Mouse (Mus musculus): ENCODE results near the gene Sprtn. TPM values are rescaled to one million over a fixed set of nuclear protein-coding genes. Genes with fewer than 3 reads are reported as not detected.

Gene Sprtn
- polyA plus RNA-seq, 1 experiment from 2014 or later = 9.0 TPM

DNA sequence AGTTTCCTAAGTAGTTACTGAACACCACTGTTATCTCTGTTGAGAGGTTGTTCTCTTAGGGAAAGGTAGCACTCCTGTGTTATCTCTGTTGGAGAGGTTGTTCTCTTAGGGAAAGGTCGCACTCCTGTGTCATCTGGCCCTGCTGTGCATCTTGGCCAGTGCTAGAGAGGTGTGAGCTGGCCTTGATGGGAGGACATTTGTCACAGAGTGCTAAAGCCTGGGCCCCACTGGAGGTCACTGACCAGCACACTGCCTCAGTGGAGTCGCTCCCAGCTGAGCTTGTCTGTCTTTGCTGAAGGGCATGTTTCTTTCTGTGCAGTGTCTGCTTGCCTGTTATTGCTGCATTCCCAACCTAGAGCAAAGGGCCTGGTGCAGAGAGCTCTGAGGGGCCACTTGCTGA is 30.6 kb upstream of the Sprtn start:
- Histone ChIP-seq H3K4me1 (ENCODE audit: control insufficient read depth, insufficient read depth, low read length) (peaks cover 6% of the 10 kb centered on the region), H3K36me3 (ENCODE audit: control insufficient read depth, insufficient read depth, low read length) (no peaks in the 10 kb centered on the region), H3K27ac (ENCODE audit: low read length) (no peak overlapping the region), H3K9me3 (replicated peaks; ENCODE audit: control insufficient read depth, low read length, poor library complexity, severe bottlenecking) (no peaks in the 10 kb centered on the region), H3K4me3 (ENCODE audit: low read depth, low read length) (no peak overlapping the region), H3K4me2 (ENCODE audit: low read length) (no peak overlapping the region), H3K9ac (ENCODE audit: low read depth, low read length) (no peak overlapping the region), H3K27me3 (ENCODE audit: control insufficient read depth, insufficient read depth, low read depth, low read length) (no peaks in the 10 kb centered on the region)
- 96% methylated on average over 2 of the region's 2 CpGs for WGBS
- ATAC-seq = no peak

- Histone ChIP-seq H3K4me1 (ENCODE audit: control insufficient read depth, insufficient read depth, low read length) (no peaks in the 10 kb centered on the region), H3K4me2 (ENCODE audit: low read length) (no peak overlapping the region), H3K9me3 (replicated peaks; ENCODE audit: control insufficient read depth, low read length, poor library complexity, severe bottlenecking) (no peaks in the 10 kb centered on the region), H3K9ac (ENCODE audit: low read depth, low read length) (no peak overlapping the region), H3K4me3 (ENCODE audit: low read depth, low read length) (no peak overlapping the region), H3K27me3 (ENCODE audit: control insufficient read depth, insufficient read depth, low read depth, low read length) (no peaks in the 10 kb centered on the region), H3K27ac (ENCODE audit: low read length) (no peak overlapping the region), H3K36me3 (ENCODE audit: control insufficient read depth, insufficient read depth, low read length) (peaks cover 19% of the 10 kb centered on the region)
- 91% methylated on average over 6 of the region's 6 CpGs for WGBS
- ATAC-seq = no peak
Observed at GRCm38 (mm10) chr8:124869708-124870107, 28.0 kb upstream of the Sprtn start.

GRCm38 (mm10) chr8:124871474-124871873 is 26.2 kb upstream of the Sprtn start:
- no peak overlapping the region for H3K4me3 ChIP-seq (ENCODE audit: low read depth, low read length)
- H3K4me2 ChIP-seq (ENCODE audit: low read length) = no peak overlapping the region
- H3K27ac ChIP-seq (ENCODE audit: low read length) = no peak overlapping the region
- ATAC-seq = no peak
- no peak overlapping the region for H3K9ac ChIP-seq (ENCODE audit: low read depth, low read length)
- no peaks in the 10 kb centered on the region for H3K9me3 ChIP-seq (replicated peaks; ENCODE audit: control insufficient read depth, low read length, poor library complexity, severe bottlenecking)
- peaks cover 28% of the 10 kb centered on the region for H3K36me3 ChIP-seq (ENCODE audit: control insufficient read depth, insufficient read depth, low read length)
- 96% methylated on average over 7 of the region's 7 CpGs for WGBS
- H3K27me3 ChIP-seq (ENCODE audit: control insufficient read depth, insufficient read depth, low read depth, low read length) = no peaks in the 10 kb centered on the region
- no peaks in the 10 kb centered on the region for H3K4me1 ChIP-seq (ENCODE audit: control insufficient read depth, insufficient read depth, low read length)

DNA sequence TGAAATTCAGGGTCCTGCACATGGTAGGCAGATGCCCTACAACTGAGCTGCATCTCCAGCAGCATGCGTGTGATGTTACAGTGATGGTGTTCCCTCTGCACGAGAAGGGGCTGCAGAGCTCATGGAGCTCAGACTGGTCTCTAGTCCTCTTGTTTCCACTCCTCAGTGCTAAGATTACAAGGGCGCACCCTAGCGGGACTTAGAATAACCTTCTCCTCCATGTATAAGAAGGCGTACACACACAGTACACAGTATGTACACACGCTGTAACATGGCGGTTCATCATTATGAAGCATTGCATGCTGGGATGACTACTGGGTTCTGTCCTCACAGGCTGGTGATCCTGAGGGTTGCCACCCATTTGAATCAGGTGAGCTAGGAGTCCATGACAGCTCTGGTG is 25.6 kb upstream of the Sprtn start:
- Histone ChIP-seq H3K9me3 (replicated peaks; ENCODE audit: control insufficient read depth, low read length, poor library complexity, severe bottlenecking) (no peaks in the 10 kb centered on the region), H3K4me1 (ENCODE audit: control insufficient read depth, insufficient read depth, low read length) (no peaks in the 10 kb centered on the region), H3K4me3 (ENCODE audit: low read depth, low read length) (no peak overlapping the region), H3K9ac (ENCODE audit: low read depth, low read length) (no peak overlapping the region), H3K4me2 (ENCODE audit: low read length) (no peak overlapping the region), H3K27ac (ENCODE audit: low read length) (no peak overlapping the region), H3K27me3 (ENCODE audit: control insufficient read depth, insufficient read depth, low read depth, low read length) (no peaks in the 10 kb centered on the region), H3K36me3 (ENCODE audit: control insufficient read depth, insufficient read depth, low read length) (peaks cover 32% of the 10 kb centered on the region)
- no peak for ATAC-seq
- WGBS = 92% methylated on average over 7 of the region's 7 CpGs

GRCm38 (mm10) chr8:124872690-124873089 is 25.0 kb upstream of the Sprtn start:
- H3K27me3 ChIP-seq (ENCODE audit: control insufficient read depth, insufficient read depth, low read depth, low read length) = no peaks in the 10 kb centered on the region
- H3K9ac ChIP-seq (ENCODE audit: low read depth, low read length) = no peak overlapping the region
- 98% methylated on average over 5 of the region's 5 CpGs for WGBS
- no peak overlapping the region for H3K4me3 ChIP-seq (ENCODE audit: low read depth, low read length)
- H3K4me1 ChIP-seq (ENCODE audit: control insufficient read depth, insufficient read depth, low read length) = no peaks in the 10 kb centered on the region
- H3K9me3 ChIP-seq (replicated peaks; ENCODE audit: control insufficient read depth, low read length, poor library complexity, severe bottlenecking) = no peaks in the 10 kb centered on the region
- no peak overlapping the region for H3K4me2 ChIP-seq (ENCODE audit: low read length)
- H3K27ac ChIP-seq (ENCODE audit: low read length) = no peak overlapping the region
- ATAC-seq = no peak
- H3K36me3 ChIP-seq (ENCODE audit: control insufficient read depth, insufficient read depth, low read length) = peaks cover 32% of the 10 kb centered on the region

- H3K36me3 ChIP-seq (ENCODE audit: control insufficient read depth, insufficient read depth, low read length) = peaks cover 60% of the 10 kb centered on the region
- no peak for ATAC-seq
- H3K4me3 ChIP-seq (ENCODE audit: low read depth, low read length) = no peak overlapping the region
- H3K4me2 ChIP-seq (ENCODE audit: low read length) = no peak overlapping the region
- H3K9me3 ChIP-seq (replicated peaks; ENCODE audit: control insufficient read depth, low read length, poor library complexity, severe bottlenecking) = no peaks in the 10 kb centered on the region
- no peaks in the 10 kb centered on the region for H3K27me3 ChIP-seq (ENCODE audit: control insufficient read depth, insufficient read depth, low read depth, low read length)
- H3K4me1 ChIP-seq (ENCODE audit: control insufficient read depth, insufficient read depth, low read length) = no peaks in the 10 kb centered on the region
- no peak overlapping the region for H3K9ac ChIP-seq (ENCODE audit: low read depth, low read length)
- WGBS = 89% methylated on average over 5 of the region's 5 CpGs
- no peak overlapping the region for H3K27ac ChIP-seq (ENCODE audit: low read length)
Observed at GRCm38 (mm10) chr8:124878141-124878540, 19.5 kb upstream of the Sprtn start.

GRCm38 (mm10) chr8:124878946-124879526 is 18.6 kb upstream of the Sprtn start:
- WGBS = 84% methylated on average over 10 of the region's 10 CpGs
- Histone ChIP-seq H3K27ac (ENCODE audit: low read length) (no peak overlapping the region), H3K4me2 (ENCODE audit: low read length) (no peak overlapping the region), H3K4me1 (ENCODE audit: control insufficient read depth, insufficient read depth, low read length) (no peaks in the 10 kb centered on the region), H3K4me3 (ENCODE audit: low read depth, low read length) (no peak overlapping the region), H3K27me3 (ENCODE audit: control insufficient read depth, insufficient read depth, low read depth, low read length) (no peaks in the 10 kb centered on the region), H3K9ac (ENCODE audit: low read depth, low read length) (no peak overlapping the region), H3K9me3 (replicated peaks; ENCODE audit: control insufficient read depth, low read length, poor library complexity, severe bottlenecking) (no peaks in the 10 kb centered on the region), H3K36me3 (ENCODE audit: control insufficient read depth, insufficient read depth, low read length) (peaks cover 59% of the 10 kb centered on the region)
- no peak for ATAC-seq

DNA sequence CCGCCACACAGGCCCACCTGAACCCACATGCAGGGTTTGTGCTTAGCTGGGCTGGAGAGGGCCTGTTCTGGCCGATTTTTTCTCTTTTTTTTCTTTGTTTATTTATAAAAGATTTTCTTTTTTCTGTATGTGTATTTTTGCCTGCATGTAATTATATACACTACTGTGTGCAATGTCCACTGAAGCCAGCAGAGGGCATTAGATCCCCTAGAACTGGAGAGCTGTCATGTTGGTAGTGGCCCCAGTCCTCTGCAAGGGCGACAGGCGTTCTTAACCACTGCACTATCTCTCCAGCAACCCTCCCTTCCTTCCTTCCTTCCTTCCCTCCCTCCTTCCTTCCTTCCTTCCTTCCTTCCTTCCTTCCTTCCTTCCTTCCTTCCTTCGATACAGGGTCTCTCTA is 9.3 kb upstream of the Sprtn start:
- Histone ChIP-seq H3K27ac (ENCODE audit: low read length) (no peak overlapping the region), H3K9ac (ENCODE audit: low read depth, low read length) (no peak overlapping the region), H3K36me3 (ENCODE audit: control insufficient read depth, insufficient read depth, low read length) (peaks cover 46% of the 10 kb centered on the region), H3K4me2 (ENCODE audit: low read length) (no peak overlapping the region), H3K9me3 (replicated peaks; ENCODE audit: control insufficient read depth, low read length, poor library complexity, severe bottlenecking) (no peaks in the 10 kb centered on the region), H3K4me1 (ENCODE audit: control insufficient read depth, insufficient read depth, low read length) (no peaks in the 10 kb centered on the region), H3K4me3 (ENCODE audit: low read depth, low read length) (no peak overlapping the region), H3K27me3 (ENCODE audit: control insufficient read depth, insufficient read depth, low read depth, low read length) (no peaks in the 10 kb centered on the region)
- 93% methylated on average over 5 of the region's 5 CpGs for WGBS
- ATAC-seq = no peak

DNA sequence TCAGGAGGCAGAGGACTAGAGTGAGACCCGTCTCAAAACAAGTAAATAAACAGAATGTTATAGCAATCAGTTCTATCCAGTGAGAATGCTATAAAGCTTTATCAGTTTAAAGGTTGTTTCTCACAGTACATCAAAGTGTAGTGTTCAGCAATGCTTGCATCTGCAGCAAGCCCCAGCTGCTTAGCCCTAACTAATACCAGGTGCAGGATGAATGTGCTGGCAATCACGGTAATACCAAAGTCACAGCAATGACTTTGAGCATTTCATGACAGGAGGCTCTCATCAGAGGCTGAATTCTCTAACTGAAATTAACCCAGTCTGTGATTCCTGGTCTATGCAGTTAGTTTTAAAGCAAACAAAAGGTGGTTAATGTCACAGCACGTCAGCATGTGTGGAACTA is 5.1 kb upstream of the Sprtn start:
- Histone ChIP-seq H3K4me3 (ENCODE audit: low read depth, low read length) (no peak overlapping the region), H3K4me1 (ENCODE audit: control insufficient read depth, insufficient read depth, low read length) (peaks cover 19% of the 10 kb centered on the region), H3K9ac (ENCODE audit: low read depth, low read length) (no peak overlapping the region), H3K9me3 (replicated peaks; ENCODE audit: control insufficient read depth, low read length, poor library complexity, severe bottlenecking) (no peaks in the 10 kb centered on the region), H3K4me2 (ENCODE audit: low read length) (no peak overlapping the region), H3K27ac (ENCODE audit: low read length) (no peak overlapping the region), H3K27me3 (ENCODE audit: control insufficient read depth, insufficient read depth, low read depth, low read length) (no peaks in the 10 kb centered on the region), H3K36me3 (ENCODE audit: control insufficient read depth, insufficient read depth, low read length) (peaks cover 25% of the 10 kb centered on the region)
- no peak for ATAC-seq
- 78% methylated on average over 3 of the region's 3 CpGs for WGBS
